Mouse (Mus musculus) ES-E14 (cell line): ENCODE results near the gene Snap29. TPM values are rescaled to one million over a fixed set of nuclear protein-coding genes. Genes with fewer than 3 reads are reported as not detected.
A peak's percentile ranks its signal among the peaks of the same experiment; 100 is the strongest.

ENCODE experiments used
- DNase-seq: peaks from one replicate; pipeline ENCODE4 v3.0.0-alpha.2; 2013; ENCODE audit warnings: low read depth, low spot score
- H3K27ac ChIP-seq: 2 replicates; pipeline ENCODE4 v1.5.1; 2012; ENCODE audit warnings: low read depth, mild to moderate bottlenecking, low read length, moderate library complexity, mixed read lengths; ENCODE audit not compliant: poor library complexity, insufficient read depth, severe bottlenecking
- H3K36me3 ChIP-seq: 2 replicates; pipeline ENCODE4 v1.6.1; 2012; ENCODE audit warnings: mild to moderate bottlenecking, low read length, moderate library complexity, mixed read lengths; ENCODE audit not compliant: control insufficient read depth, poor library complexity, insufficient read depth, severe bottlenecking
- H3K4me1 ChIP-seq, 2 experiments: fragments of 150-350 bp in 1 of 2; sonication (generic) in 1 of 2; 2 replicates each; pipeline ENCODE4 v1.6.1; 2012; ENCODE audit warnings: low read length in 2 of 2, mild to moderate bottlenecking in 1 of 2, mixed read lengths in 1 of 2; ENCODE audit not compliant: control insufficient read depth in 2 of 2, insufficient read depth in 2 of 2, poor library complexity in 1 of 2
- H3K4me3 ChIP-seq, 2 experiments: fragments of 150-350 bp in 1 of 2; sonication (generic) in 1 of 2; 2 replicates each; pipeline ENCODE4 v1.5.1; 2012; ENCODE audit warnings: low read length in 2 of 2, low read depth in 1 of 2, mild to moderate bottlenecking in 1 of 2, mixed read lengths in 1 of 2; ENCODE audit not compliant: insufficient read depth in 1 of 2, poor library complexity in 1 of 2, severe bottlenecking in 1 of 2
- H3K9ac ChIP-seq: 2 replicates; pipeline ENCODE4 v1.6.1; 2012; ENCODE audit warnings: low read depth, mild to moderate bottlenecking, low read length, mixed read lengths; ENCODE audit not compliant: poor library complexity, insufficient read depth, severe bottlenecking
- H3K9me3 ChIP-seq: fragments of 150-350 bp; sonication (generic); 2 replicates; pipeline ENCODE4 v1.6.1; 2012; ENCODE audit warnings: low read depth, mild to moderate bottlenecking, low read length; ENCODE audit not compliant: control insufficient read depth, insufficient read depth
- CHD2 ChIP-seq: IDR thresholded peaks from 2 replicates; pipeline ENCODE4 v1.6.1; 2014; ENCODE audit warnings: mild to moderate bottlenecking, low read depth, low read length, inconsistent platforms
- HCFC1 ChIP-seq: IDR thresholded peaks from 2 replicates; pipeline ENCODE4 v1.6.1; 2012; ENCODE audit warnings: low read length, inconsistent platforms, borderline replicate concordance; ENCODE audit not compliant: insufficient read depth
- MAFK ChIP-seq: IDR thresholded peaks from 2 replicates; pipeline ENCODE4 v1.6.1; 2014; ENCODE audit warnings: mild to moderate bottlenecking, low read depth, low read length, inconsistent platforms; ENCODE audit not compliant: insufficient read depth
- ZC3H11A ChIP-seq: IDR thresholded peaks from 2 replicates; pipeline ENCODE4 v1.6.1; 2012; ENCODE audit warnings: low read depth, mild to moderate bottlenecking, inconsistent platforms, low read length, borderline replicate concordance
- ZNF384 ChIP-seq: IDR thresholded peaks from 2 replicates; pipeline ENCODE4 v1.6.1; 2012; ENCODE audit warnings: low read depth, low read length, inconsistent platforms
- in situ Hi-C, 2 experiments: fragments of 600-800 bp; cut with MboI; formaldehyde crosslinking; loops; one replicate each; pipeline ENCODE4 v1.15.1; 2025; ENCODE audit warnings: low sequenced_read_pairs in 2 of 2, inconsistent platforms in 1 of 2; ENCODE audit not compliant: unreplicated experiment in 2 of 2
- total RNA-seq: library from RNA; depleted of rRNA; stranded (reverse); fragments of 300-350 nt; gene quantifications from 2 replicates; pipeline ENCODE4 v1.2.3, GENCODE M21; 2012

Gene Snap29
- total RNA-seq, 1 experiment: 7.5 TPM

- no peak for DNase-seq
- peaks cover 2 to 8% of the 10 kb centered on the region in 2 experiments; a peak in 2 of 4 replicates for H3K4me1 ChIP-seq
- H3K36me3 ChIP-seq: no peaks in the 10 kb centered on the region
- H3K4me3 ChIP-seq: no peak overlapping the region
- no peak overlapping the region for H3K9ac ChIP-seq
- no peaks in the 10 kb centered on the region for H3K9me3 ChIP-seq
- in situ Hi-C loops: no loop called here
- TF ChIP-seq ZNF384: no peak
- H3K27ac ChIP-seq: no peak overlapping the region
Observed at GRCm38 (mm10) chr16:17409046-17409445, 3.3 kb downstream of the Snap29 start.

GRCm38 (mm10) chr16:17410209-17410608, 4.4 kb downstream of the Snap29 start:
- TF ChIP-seq HCFC1: no peak
- TF ChIP-seq ZNF384: no peak
- TF ChIP-seq ZC3H11A: no peak
- TF ChIP-seq CHD2: no peak
- TF ChIP-seq MAFK: no peak
- H3K4me3 ChIP-seq: no peak overlapping the region
- no peaks in the 10 kb centered on the region for H3K36me3 ChIP-seq
- DNase-seq: no peak
- in situ Hi-C loops: no loop called here
- no peaks in the 10 kb centered on the region for H3K9me3 ChIP-seq
- H3K27ac ChIP-seq: no peak overlapping the region
- no peak overlapping the region for H3K9ac ChIP-seq
- peaks cover 2 to 8% of the 10 kb centered on the region in 2 experiments; a peak in 2 of 4 replicates for H3K4me1 ChIP-seq

- peaks cover 2 to 6% of the 10 kb centered on the region in 2 experiments; a peak in 3 of 4 replicates for H3K4me1 ChIP-seq
- no peak overlapping the region for H3K4me3 ChIP-seq
- no peak for DNase-seq
- peaks cover 4% of the 10 kb centered on the region for H3K36me3 ChIP-seq
- no peak overlapping the region for H3K27ac ChIP-seq
- no peak overlapping the region for H3K9ac ChIP-seq
- in situ Hi-C loops: no loop called here
- H3K9me3 ChIP-seq: no peaks in the 10 kb centered on the region
- no peak for TF ChIP-seq CHD2
- TF ChIP-seq MAFK: no peak
- TF ChIP-seq ZNF384: no peak
- no peak for TF ChIP-seq HCFC1
- TF ChIP-seq ZC3H11A: no peak
Observed at GRCm38 (mm10) chr16:17423021-17423420, 17.2 kb downstream of the Snap29 start.

- Histone ChIP-seq H3K9me3 (no peaks in the 10 kb centered on the region), H3K36me3 (no peaks in the 10 kb centered on the region), H3K27ac (no peak overlapping the region), H3K4me3 (no peak overlapping the region), H3K4me1 (peaks cover 0 to 3% of the 10 kb centered on the region in 2 experiments; a peak in 1 of 4 replicates), H3K9ac (no peak overlapping the region)
- no peak for DNase-seq
- TF ChIP-seq ZC3H11A (0 out of 2 replicates have a peak, but pooled peaks have one; percentile 14), MAFK (no peak), ZNF384 (peak; percentile 96)
- in situ Hi-C loops: no loop called here
Observed at GRCm38 (mm10) chr16:17432576-17432975, 26.8 kb downstream of the Snap29 start.

GRCm38 (mm10) chr16:17451541-17452372, 46.0 kb downstream of the Snap29 start, which contains the start of gene Crkl:
Gene Crkl, plus strand, starts transcription at chr16:17451987.
- TF ChIP-seq HCFC1 (peak; percentile 51; the same call in 1 of the 2 replicates), CHD2 (no peak)
- Histone ChIP-seq H3K9ac (peak within 1 kb of the TSS; percentile 91), H3K4me1 (peaks cover 8 to 18% of the 10 kb centered on the region in 2 experiments), H3K4me3 (peak within 1 kb of the TSS; percentile 86 to 96), H3K27ac (peak within 1 kb of the TSS; percentile 77), H3K36me3 (peaks cover 2% of the 10 kb centered on the region), H3K9me3 (peaks cover 1% of the 10 kb centered on the region; the same call in 1 of the 2 replicates)
- DNase-seq: peak; percentile 96
- in situ Hi-C loops: no loop called here
